Mouse (Mus musculus): Measurements from ENCODE around the gene Ankzf1. TPM values are rescaled to one million over a fixed set of nuclear protein-coding genes. Genes with fewer than 3 reads are reported as not detected.

Gene Ankzf1
- polyA plus RNA-seq, 1 experiment, result 14.3 TPM

GRCm38 (mm10) chr1:75180741-75181140, 11.2 kb upstream of the Ankzf1 start:
- no peak for TF ChIP-seq GATA1 (IDR thresholded peaks at IDR 0.05; ENCODE audit: low read length)

- no peak for TF ChIP-seq GATA1 (IDR thresholded peaks at IDR 0.05; ENCODE audit: low read length)
Observed at GRCm38 (mm10) chr1:75181377-75181870, 10.5 kb upstream of the Ankzf1 start.

- TF ChIP-seq GATA1 (IDR thresholded peaks at IDR 0.05; ENCODE audit: low read length), result no peak
Observed at GRCm38 (mm10) chr1:75182160-75182559, 9.8 kb upstream of the Ankzf1 start.

GRCm38 (mm10) chr1:75185495-75185894, 6.5 kb upstream of the Ankzf1 start:
- TF ChIP-seq GATA1 (IDR thresholded peaks at IDR 0.05; ENCODE audit: low read length), result no peak

- TF ChIP-seq GATA1 (IDR thresholded peaks at IDR 0.05; ENCODE audit: low read length), result no peak
Observed at GRCm38 (mm10) chr1:75187126-75187525, 4.8 kb upstream of the Ankzf1 start.

GRCm38 (mm10) chr1:75187914-75188483, 4.0 kb upstream of the Ankzf1 start:
- TF ChIP-seq GATA1 (IDR thresholded peaks at IDR 0.05; ENCODE audit: low read length), result no peak

GRCm38 (mm10) chr1:75190577-75190976, 1.4 kb upstream of the Ankzf1 start:
- TF ChIP-seq GATA1 (IDR thresholded peaks at IDR 0.05; ENCODE audit: low read length), result no peak

- no peak for TF ChIP-seq GATA1 (IDR thresholded peaks at IDR 0.05; ENCODE audit: low read length)
Observed at GRCm38 (mm10) chr1:75191258-75191621, 711 bp upstream of the Ankzf1 start.

- TF ChIP-seq GATA1 (IDR thresholded peaks at IDR 0.05; ENCODE audit: low read length), result no peak
Observed at GRCm38 (mm10) chr1:75192452-75192851, 501 bp downstream of the Ankzf1 start.

GRCm38 (mm10) chr1:75201236-75201635, 9.3 kb downstream of the Ankzf1 start:
- TF ChIP-seq GATA1 (IDR thresholded peaks at IDR 0.05; ENCODE audit: low read length), result no peak

GRCm38 (mm10) chr1:75208967-75209678, 17.2 kb downstream of the Ankzf1 start:
- no peak for TF ChIP-seq GATA1 (IDR thresholded peaks at IDR 0.05; ENCODE audit: low read length)

- TF ChIP-seq GATA1 (IDR thresholded peaks at IDR 0.05; ENCODE audit: low read length), result no peak
Observed at GRCm38 (mm10) chr1:75210136-75211087, 18.5 kb downstream of the Ankzf1 start, which contains the start of the genes Glb1l and Stk16. TSS of gene Glb1l (minus strand) at chr1:75210813. TSS of gene Stk16 (plus strand) at chr1:75210838.

GRCm38 (mm10) chr1:75211141-75211708, 19.3 kb downstream of the Ankzf1 start:
- no peak for TF ChIP-seq GATA1 (IDR thresholded peaks at IDR 0.05; ENCODE audit: low read length)

GRCm38 (mm10) chr1:75212542-75212941, 20.6 kb downstream of the Ankzf1 start:
- no peak for TF ChIP-seq GATA1 (IDR thresholded peaks at IDR 0.05; ENCODE audit: low read length)

- no peak for TF ChIP-seq GATA1 (IDR thresholded peaks at IDR 0.05; ENCODE audit: low read length)
Observed at GRCm38 (mm10) chr1:75213096-75213495, 21.1 kb downstream of the Ankzf1 start.

Measured in G1E-ER4 (cell line).